Mouse (Mus musculus): ENCODE data around the gene Scd2. TPM values are rescaled to one million over a fixed set of nuclear protein-coding genes. Genes with fewer than 3 reads are reported as not detected.
A peak's percentile ranks its signal among the peaks of the same experiment; 100 is the strongest.
"Not testable (repeated sequence)": the region's sequence is repeated elsewhere in the genome, so short reads cannot be mapped to it uniquely, and the experiment has no call there.

The Scd2 gene
- polyA plus RNA-seq, 1 experiment from 2014 or later, result 29.5 TPM

DNA sequence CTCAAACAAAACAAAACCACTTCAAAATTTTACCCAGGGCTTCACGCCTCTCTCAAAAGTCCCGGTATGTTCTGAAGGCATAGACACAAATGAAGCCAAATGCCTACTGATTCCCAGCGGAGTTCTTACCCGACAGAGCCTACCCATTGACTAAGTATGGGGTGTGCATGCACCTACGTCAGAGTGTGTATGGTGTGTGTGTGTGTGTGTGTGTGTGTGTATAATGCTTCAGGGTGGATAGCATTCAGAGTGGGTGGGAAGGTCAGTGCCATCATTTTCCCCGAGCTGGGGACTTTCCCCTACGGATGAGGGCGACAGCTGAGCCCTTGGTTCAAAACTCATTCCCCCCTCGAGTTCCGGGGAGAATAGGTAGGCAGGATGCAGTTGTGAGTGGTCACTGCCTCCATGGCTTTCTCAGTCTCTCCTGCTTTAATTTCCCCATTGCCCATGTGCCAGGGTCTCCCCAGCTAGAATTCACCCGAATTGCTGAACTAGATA, 44.6 kb upstream of the Scd2 start:
- no peak for ATAC-seq (ENCODE audit: low FRiP score, low TSS enrichment)
- TF ChIP-seq CTCF (IDR thresholded peaks at IDR 0.05; ENCODE audit: low read depth), result no peak
- no peak for TF ChIP-seq EP300 (optimal IDR thresholded peaks at IDR 0.05)

GRCm38 (mm10) chr19:44251138-44251537, 42.3 kb upstream of the Scd2 start:
- H3K4me3 ChIP-seq (ENCODE audit: low read depth, low read length); H3K27ac ChIP-seq (replicated peaks); ATAC-seq (ENCODE audit: low FRiP score, low TSS enrichment); H3K36me3 ChIP-seq (ENCODE audit: control insufficient read depth, insufficient read depth, low read length); H3K9me3 ChIP-seq (ENCODE audit: control insufficient read depth, low read length); H3K4me2 ChIP-seq (replicated peaks; ENCODE audit: low read depth); H3K27me3 ChIP-seq (ENCODE audit: control insufficient read depth, insufficient read depth, low read length); DNase-seq (ENCODE audit: low spot score); H3K9ac ChIP-seq (ENCODE audit: low read length); H3K4me1 ChIP-seq (replicated peaks; ENCODE audit: control insufficient read depth, insufficient read depth): not testable (repeated sequence)
- WGBS, result 91% methylated on average over 6 of the region's 6 CpGs

More for the DNA sequence above, 44.6 kb upstream of the Scd2 start:
- H3K36me3 ChIP-seq (ENCODE audit: control insufficient read depth, insufficient read depth, low read length), result no peaks in the 10 kb centered on the region
- no peak overlapping the region for H3K4me3 ChIP-seq (ENCODE audit: low read depth, low read length)
- no peaks in the 10 kb centered on the region; the same call in 1 of the 2 replicates for H3K4me1 ChIP-seq (replicated peaks; ENCODE audit: control insufficient read depth, insufficient read depth)
- 54% methylated on average over 11 of the region's 11 CpGs for WGBS
- H3K4me2 ChIP-seq (replicated peaks; ENCODE audit: low read depth), result peak overlapping the region; percentile 50
- H3K9ac ChIP-seq (ENCODE audit: low read length), result no peak overlapping the region
- DNase-seq (ENCODE audit: low spot score), result no peak
- H3K9me3 ChIP-seq (ENCODE audit: control insufficient read depth, low read length), result no peaks in the 10 kb centered on the region
- H3K27me3 ChIP-seq (ENCODE audit: control insufficient read depth, insufficient read depth, low read length), result no peaks in the 10 kb centered on the region
- H3K27ac ChIP-seq (replicated peaks), result peak overlapping the region; percentile 70

DNA sequence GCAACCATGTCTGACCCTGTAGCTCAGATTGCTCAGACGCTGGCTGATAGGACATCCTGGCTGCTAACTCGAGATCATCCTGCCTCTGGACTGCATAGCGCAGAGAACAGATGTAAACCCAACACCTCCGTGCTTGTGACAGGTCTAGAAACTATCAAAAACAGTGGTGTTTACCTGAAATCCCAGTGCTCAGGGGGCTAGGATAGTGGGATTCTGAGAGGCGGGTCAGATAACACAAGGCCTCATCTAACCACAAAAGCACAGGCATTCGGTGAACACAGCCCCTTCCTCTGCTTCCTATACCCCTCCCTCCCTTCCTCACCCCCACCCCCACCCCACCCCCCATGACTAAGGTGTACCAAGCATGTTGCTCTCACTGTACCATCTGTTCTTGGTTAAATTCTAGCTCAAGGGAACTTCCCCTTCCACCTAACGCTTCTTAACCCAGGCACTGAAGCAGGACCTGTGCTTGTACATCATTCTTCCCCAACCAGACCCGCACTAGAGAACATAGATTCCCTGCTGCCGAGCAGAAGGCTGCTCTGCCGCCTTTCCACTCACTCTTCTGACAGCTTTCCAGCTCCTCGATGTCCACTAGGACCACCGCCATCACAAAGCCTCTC, 41.4 kb upstream of the Scd2 start:
- 68% methylated on average over 12 of the region's 12 CpGs for WGBS
- no peak overlapping the region for H3K4me3 ChIP-seq (ENCODE audit: low read depth, low read length)
- DNase-seq (ENCODE audit: low spot score), result no peak
- ATAC-seq (ENCODE audit: low FRiP score, low TSS enrichment), result no peak
- H3K36me3 ChIP-seq (ENCODE audit: control insufficient read depth, insufficient read depth, low read length), result no peaks in the 10 kb centered on the region
- H3K9me3 ChIP-seq (ENCODE audit: control insufficient read depth, low read length), result no peaks in the 10 kb centered on the region
- no peaks in the 10 kb centered on the region; the same call in 1 of the 2 replicates for H3K4me1 ChIP-seq (replicated peaks; ENCODE audit: control insufficient read depth, insufficient read depth)
- no peak overlapping the region for H3K9ac ChIP-seq (ENCODE audit: low read length)
- H3K27ac ChIP-seq (replicated peaks), result no peak overlapping the region
- H3K4me2 ChIP-seq (replicated peaks; ENCODE audit: low read depth), result no peak overlapping the region
- H3K27me3 ChIP-seq (ENCODE audit: control insufficient read depth, insufficient read depth, low read length), result no peaks in the 10 kb centered on the region
- no peak for TF ChIP-seq CTCF (IDR thresholded peaks at IDR 0.05; ENCODE audit: low read depth)
- no peak for TF ChIP-seq EP300 (optimal IDR thresholded peaks at IDR 0.05)

GRCm38 (mm10) chr19:44254106-44254505, 39.4 kb upstream of the Scd2 start:
- H3K4me2 ChIP-seq (replicated peaks; ENCODE audit: low read depth); H3K4me1 ChIP-seq (replicated peaks; ENCODE audit: control insufficient read depth, insufficient read depth); DNase-seq (ENCODE audit: low spot score); H3K27me3 ChIP-seq (ENCODE audit: control insufficient read depth, insufficient read depth, low read length); H3K9me3 ChIP-seq (ENCODE audit: control insufficient read depth, low read length); H3K9ac ChIP-seq (ENCODE audit: low read length); H3K27ac ChIP-seq (replicated peaks); H3K4me3 ChIP-seq (ENCODE audit: low read depth, low read length); ATAC-seq (ENCODE audit: low FRiP score, low TSS enrichment); H3K36me3 ChIP-seq (ENCODE audit: control insufficient read depth, insufficient read depth, low read length): not testable (repeated sequence)
- WGBS, result 96% methylated on average over 2 of the region's 4 CpGs

DNA sequence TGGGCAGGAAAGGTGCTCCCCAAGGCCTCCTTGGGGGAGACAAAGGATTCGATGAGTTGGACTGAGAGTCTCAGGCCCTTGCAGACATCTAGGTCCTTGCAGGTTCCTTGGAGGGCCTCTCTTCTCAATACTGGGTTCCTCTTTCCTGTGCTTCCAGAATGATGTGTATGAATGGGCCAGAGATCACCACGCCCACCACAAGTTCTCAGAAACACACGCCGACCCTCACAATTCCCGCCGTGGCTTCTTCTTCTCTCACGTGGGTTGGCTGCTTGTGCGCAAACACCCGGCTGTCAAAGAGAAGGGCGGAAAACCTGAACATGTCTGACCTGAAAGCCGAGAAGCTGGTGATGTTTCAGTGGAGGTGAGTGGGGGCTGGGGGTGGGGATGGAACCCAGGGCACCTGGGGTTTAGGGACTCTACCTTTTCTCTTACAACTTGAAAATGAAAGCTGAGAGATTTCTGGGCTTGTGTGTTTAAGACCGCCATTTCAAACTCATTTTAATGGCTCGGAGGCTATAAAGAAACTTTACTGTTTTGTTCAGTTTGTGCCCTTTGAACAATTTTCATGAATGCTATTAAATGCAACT, 36.0 kb upstream of the Scd2 start:
- Histone ChIP-seq H3K9me3 (ENCODE audit: control insufficient read depth, low read length) (no peaks in the 10 kb centered on the region), H3K4me3 (ENCODE audit: low read depth, low read length) (no peak overlapping the region), H3K4me1 (replicated peaks; ENCODE audit: control insufficient read depth, insufficient read depth) (no peaks in the 10 kb centered on the region), H3K27me3 (ENCODE audit: control insufficient read depth, insufficient read depth, low read length) (no peaks in the 10 kb centered on the region), H3K4me2 (replicated peaks; ENCODE audit: low read depth) (no peak overlapping the region), H3K36me3 (ENCODE audit: control insufficient read depth, insufficient read depth, low read length) (no peaks in the 10 kb centered on the region), H3K9ac (ENCODE audit: low read length) (no peak overlapping the region), H3K27ac (replicated peaks) (no peak overlapping the region)
- WGBS, result 69% methylated on average over 13 of the region's 13 CpGs
- DNase-seq (ENCODE audit: low spot score) (no peak), ATAC-seq (ENCODE audit: low FRiP score, low TSS enrichment) (no peak)
- TF ChIP-seq CTCF (IDR thresholded peaks at IDR 0.05; ENCODE audit: low read depth) (no peak), EP300 (optimal IDR thresholded peaks at IDR 0.05) (no peak)

DNA sequence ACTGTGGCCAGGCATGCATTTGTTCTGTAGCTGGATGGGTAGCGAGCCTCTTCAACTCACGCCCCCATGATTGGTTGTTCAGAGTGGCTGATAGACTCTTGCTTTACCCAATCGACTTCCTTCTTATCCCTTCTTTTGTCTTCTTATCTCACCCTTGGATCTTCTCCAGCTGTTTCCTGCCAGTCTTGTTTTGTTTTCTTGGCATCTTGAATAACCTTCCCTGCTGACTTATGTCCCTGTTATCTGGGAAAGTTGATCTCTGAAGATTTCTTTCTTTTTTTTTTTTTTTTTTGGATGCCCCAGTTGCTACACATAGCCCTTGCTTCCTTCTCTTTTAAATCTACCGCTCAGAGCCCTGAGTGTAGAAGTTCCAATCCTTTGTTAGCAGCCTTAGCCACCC, 34.0 kb upstream of the Scd2 start:
- no peak for DNase-seq (ENCODE audit: low spot score)
- ATAC-seq (ENCODE audit: low FRiP score, low TSS enrichment), result no peak
- no peak for TF ChIP-seq EP300 (optimal IDR thresholded peaks at IDR 0.05)
- TF ChIP-seq CTCF (IDR thresholded peaks at IDR 0.05; ENCODE audit: low read depth), result no peak
- Histone ChIP-seq H3K9me3 (ENCODE audit: control insufficient read depth, low read length) (no peaks in the 10 kb centered on the region), H3K4me2 (replicated peaks; ENCODE audit: low read depth) (no peak overlapping the region), H3K4me1 (replicated peaks; ENCODE audit: control insufficient read depth, insufficient read depth) (no peaks in the 10 kb centered on the region), H3K27ac (replicated peaks) (no peak overlapping the region), H3K4me3 (ENCODE audit: low read depth, low read length) (no peak overlapping the region), H3K9ac (ENCODE audit: low read length) (no peak overlapping the region), H3K27me3 (ENCODE audit: control insufficient read depth, insufficient read depth, low read length) (no peaks in the 10 kb centered on the region), H3K36me3 (ENCODE audit: control insufficient read depth, insufficient read depth, low read length) (no peaks in the 10 kb centered on the region)
- WGBS, result 67% methylated on average over 4 of the region's 4 CpGs
